Mouse (Mus musculus): ENCODE measurements around the gene Ptf1a. TPM values are rescaled to one million over a fixed set of nuclear protein-coding genes. Genes with fewer than 3 reads are reported as not detected.

Ptf1a gene
- total RNA-seq, 2 experiments from 2014 or later = not detected

- no peak for DNase-seq (ENCODE audit: low spot score in 2 of 2)
These were observed 3.8 kb downstream of the Ptf1a start for GRCm38 (mm10) chr2:19449308-19449707.

- no peak for DNase-seq (ENCODE audit: low spot score in 2 of 2)
These were observed 7.1 kb downstream of the Ptf1a start for GRCm38 (mm10) chr2:19452531-19453055.

GRCm38 (mm10) chr2:19455228-19455627, 9.8 kb downstream of the Ptf1a start:
- no peak for DNase-seq (ENCODE audit: low spot score in 2 of 2)

- DNase-seq (ENCODE audit: low spot score in 2 of 2) = no peak
These were observed 10.5 kb downstream of the Ptf1a start for GRCm38 (mm10) chr2:19455857-19456482.

- DNase-seq (ENCODE audit: low spot score in 2 of 2) = no peak
These were observed 13.3 kb downstream of the Ptf1a start for GRCm38 (mm10) chr2:19458785-19459184.

GRCm38 (mm10) chr2:19461940-19462339, 16.5 kb downstream of the Ptf1a start:
- no peak for DNase-seq (ENCODE audit: low spot score in 2 of 2)

GRCm38 (mm10) chr2:19490262-19490661, 44.8 kb downstream of the Ptf1a start:
- DNase-seq (ENCODE audit: low spot score in 2 of 2) = no peak

Other genes with a start within 250 kb of the Ptf1a start
- not detected for gene Armc3, start 246.4 kb upstream of the Ptf1a start, total RNA-seq (2021)
- 10 to 100 TPM; 24.6 to 27.9 TPM for gene Msrb2, start 74.2 kb upstream of the Ptf1a start, total RNA-seq (2021)
- not detected for gene 4921504E06Rik, start 108.3 kb downstream of the Ptf1a start, total RNA-seq (2021)
- gene Otud1, start 212.1 kb downstream of the Ptf1a start, total RNA-seq (2021) = 1 to 10 TPM; 7.3 to 9.7 TPM

Measured in adrenal gland, adult 18-20 months (tissue).